In genomic region chr1:94028741-94029140, GRCm38 (mm10) we compare ENCODE assay signal across 20 mouse cellular contexts. TPM values are rescaled to one million over a fixed set of nuclear protein-coding genes. Genes with fewer than 3 reads are reported as not detected.
A peak's percentile ranks its signal among the peaks of the same experiment; 100 is the strongest.
DNase-seq lines count a peak whose midpoint lies in the region.
"Had no signal": no experiment of that assay in that cellular context is flagged by ENCODE, and none has a peak within 500 bp of the region (broad histone marks: within the 10 kb centered on the region; RNA-seq: fewer than 3 reads in every experiment).

No protein-coding gene starts in this region.

- peak; percentile 48 to 79 for DNase-seq in adrenal gland, adult (ENCODE audit: inconsistent age in 2 of 2, low spot score in 1 of 2)
- DNase-seq in adrenal gland, postnatal 4 days (ENCODE audit: low spot score in 2 of 2): no peak
- DNase-seq in adrenal gland, postnatal 14 days: peak; percentile 42
- no peak for DNase-seq in adrenal gland, postnatal 10 days
- DNase-seq in 416B (ENCODE audit: low read depth): peak; percentile 87
- peak; percentile 27 to 45 for DNase-seq in adrenal gland, postnatal 36 days
- DNase-seq in thymus, postnatal 4 days: no peak
- DNase-seq: B cell, adult 2 months; cerebellum, adult 11-12 months; cerebellum, adult 8-10 months; cerebellum, postnatal 10 days; cerebellum, postnatal 36 days; embryo, embryonic 11 days; gastrocnemius, postnatal 25 days; heart, adult 18-20 months; heart, postnatal 10 days; heart, postnatal 4 days had no signal

RNA-seq across cellular contexts. Expression of gene Neu4, which starts 8.5 kb away (rescaled TPM):
- not detected for total RNA-seq in adrenal gland, postnatal 4 days (2021)
- not detected in 2 replicates for total RNA-seq in adrenal gland, postnatal 14 days (2021)
- not detected for total RNA-seq in adrenal gland, postnatal 10 days (2021)
- total RNA-seq in adrenal gland, postnatal 36 days (2021): not detected
- total RNA-seq: CH12.LX; gastrocnemius, adult 8-10 months; gastrocnemius, postnatal 25 days; heart, adult 18-20 months; heart, postnatal 10 days; heart, postnatal 4 days had no signal

RNA-seq across cellular contexts. Expression of gene Pdcd1, which starts 23.6 kb away (rescaled TPM):
- total RNA-seq in adrenal gland, postnatal 4 days (2021): not detected
- 0.30 TPM in 1 of 2 replicates, not detected in the other for total RNA-seq in adrenal gland, postnatal 14 days (2021)
- total RNA-seq in adrenal gland, postnatal 10 days (2021): under 1 TPM in 1 of 2 experiments, not detected in 1; 0.15 TPM
- total RNA-seq in adrenal gland, postnatal 36 days (2021): under 1 TPM in 1 of 2 experiments, not detected in 1; 0.20 TPM
- total RNA-seq: gastrocnemius, adult 8-10 months; heart, postnatal 10 days; heart, postnatal 4 days; hindbrain, postnatal 0 days had no signal

RNA-seq across cellular contexts. Expression of gene Gal3st2c, which starts 38.4 kb away (rescaled TPM):
- under 1 TPM; 0.08 to 0.11 TPM for total RNA-seq in adrenal gland, postnatal 4 days (2021)
- 0.11 and 0.19 TPM in 2 replicates for total RNA-seq in adrenal gland, postnatal 14 days (2021)
- total RNA-seq in adrenal gland, postnatal 10 days (2021): under 1 TPM; 0.12 to 0.15 TPM
- total RNA-seq in adrenal gland, postnatal 36 days (2021): under 1 TPM; 0.07 to 0.20 TPM
- total RNA-seq: CH12.LX; hindbrain, postnatal 0 days had no signal

Comparison
In these comparisons a context has a peak if more than half of its experiments do, and no peak if none do; other contexts are left out.
1. DNase-seq: peak in adrenal gland, adult (2 of 2), adrenal gland, postnatal 14 days (single experiment), 416B (single experiment) and adrenal gland, postnatal 36 days (2 of 2); none in adrenal gland, postnatal 4 days (0 of 2), adrenal gland, postnatal 10 days (single experiment) and thymus, postnatal 4 days (single experiment).